Comparison of ENCODE assay signal across 9 mouse cellular contexts in the genomic region with DNA sequence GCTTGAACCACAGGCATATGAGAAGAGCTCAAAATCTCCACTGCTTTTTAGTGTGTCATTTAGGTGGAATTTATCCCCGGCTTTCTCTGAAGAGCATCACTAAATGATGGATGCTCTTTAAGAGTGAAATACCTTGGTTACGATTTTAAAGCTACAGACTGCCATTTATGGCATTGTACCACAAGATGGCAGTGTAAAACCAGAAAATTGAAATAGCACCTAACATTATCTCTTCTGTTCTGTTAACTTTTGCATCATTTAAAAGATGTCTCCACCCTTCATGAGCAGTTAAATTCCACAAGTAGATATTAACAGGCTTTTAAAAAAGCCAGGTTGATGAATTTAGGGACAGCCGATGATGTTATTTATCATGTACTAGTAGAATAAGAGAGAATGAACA.
A peak's percentile ranks its signal among the peaks of the same experiment; 100 is the strongest.
DNase-seq lines count a peak whose midpoint lies in the region; ATAC-seq and TF ChIP-seq lines count a peak whose summit lies in the region.
"Had no signal": no experiment of that assay in that cellular context is flagged by ENCODE, and none has a peak within 500 bp of the region (broad histone marks: within the 10 kb centered on the region; RNA-seq: fewer than 3 reads in every experiment).

No protein-coding gene starts in this region.

- H3K4me2 ChIP-seq in hindbrain, embryonic 14.5 days (replicated peaks): no peak overlapping the region
- H3K4me2 ChIP-seq in hindbrain, embryonic 16.5 days (ENCODE audit: low read length): no peak overlapping the region

- intact Hi-C loops in left cerebral cortex, postnatal 36 days (cut with DNase I): loop anchor here (5.0 kb wide), 1 partner anchor 533 kb away; no protein-coding TSS in a partner anchor

- H3K4me1 ChIP-seq in hindbrain, embryonic 14.5 days (replicated peaks; ENCODE audit: control insufficient read depth, insufficient read depth, low read length): no peaks in the 10 kb centered on the region
- no peaks in the 10 kb centered on the region for H3K4me1 ChIP-seq in hindbrain, embryonic 16.5 days (ENCODE audit: control insufficient read depth, insufficient read depth, low read depth, low read length)
- no peaks in the 10 kb centered on the region for H3K4me1 ChIP-seq in lung, adult 2 months (ENCODE audit: control insufficient read depth, insufficient read depth, low read length)

- H3K27me3 ChIP-seq in hindbrain, embryonic 14.5 days (ENCODE audit: control insufficient read depth, insufficient read depth, low read length): no peaks in the 10 kb centered on the region
- no peaks in the 10 kb centered on the region for H3K27me3 ChIP-seq in hindbrain, embryonic 16.5 days (replicated peaks; ENCODE audit: control insufficient read depth, insufficient read depth, low read length)

- H3K4me3 ChIP-seq in hindbrain, embryonic 14.5 days (replicated peaks; ENCODE audit: low read length): no peak overlapping the region
- H3K4me3 ChIP-seq in hindbrain, embryonic 16.5 days (ENCODE audit: low read length): no peak overlapping the region
- no peak overlapping the region for H3K4me3 ChIP-seq in lung, adult 2 months (replicated peaks; ENCODE audit: extremely low read depth, low read depth, low read length)

- WGBS in hindbrain, embryonic 14.5 days: 65% methylated on average over 3 of the region's 3 CpGs
- WGBS in hindbrain, embryonic 16.5 days: 56% methylated on average over 3 of the region's 3 CpGs
- WGBS in lung, adult 2 months: 60% methylated on average over 3 of the region's 3 CpGs

- H3K9me3 ChIP-seq in hindbrain, embryonic 14.5 days (ENCODE audit: control insufficient read depth, low read length): no peaks in the 10 kb centered on the region
- no peaks in the 10 kb centered on the region for H3K9me3 ChIP-seq in hindbrain, embryonic 16.5 days (ENCODE audit: control insufficient read depth, low read length)

- no peak for TF ChIP-seq POLR2A in lung, adult 2 months (IDR thresholded peaks at IDR 0.05; ENCODE audit: borderline replicate concordance, extremely low read depth, low read depth, low read length)

- TF ChIP-seq CTCF in lung, adult 2 months (IDR thresholded peaks at IDR 0.05; ENCODE audit: insufficient read depth, low read length): no peak

- DNase-seq in hindbrain, embryonic 14.5 days (ENCODE audit: low spot score): peak; percentile 83
- DNase-seq in lung, postnatal 25 days (ENCODE audit: low spot score): peak; percentile 8
- no peak for DNase-seq in lung, adult 2 months
- peak; percentile 41 for DNase-seq in adipocyte (ENCODE audit: low spot score)
- peak; percentile 58 for DNase-seq in retina, postnatal 1 day
- no peak for DNase-seq in ovary, adult 18-20 months (ENCODE audit: low spot score)
- no peak for DNase-seq in left cerebral cortex, postnatal 36 days (ENCODE audit: low spot score in 2 of 2)
- DNase-seq: right cerebral cortex, adult 18-20 months had no signal

- no peak for ATAC-seq in hindbrain, embryonic 14.5 days (ENCODE audit: low FRiP score)
- no peak for ATAC-seq in hindbrain, embryonic 16.5 days

- no peak overlapping the region for H3K9ac ChIP-seq in hindbrain, embryonic 14.5 days
- H3K9ac ChIP-seq in hindbrain, embryonic 16.5 days (ENCODE audit: low read depth, low read length): no peak overlapping the region

- peaks cover 80% of the 10 kb centered on the region for H3K36me3 ChIP-seq in hindbrain, embryonic 14.5 days (replicated peaks; ENCODE audit: control insufficient read depth, insufficient read depth)
- peaks cover 10% of the 10 kb centered on the region for H3K36me3 ChIP-seq in hindbrain, embryonic 16.5 days (ENCODE audit: control insufficient read depth, insufficient read depth, low read length)

- H3K27ac ChIP-seq in hindbrain, embryonic 14.5 days: no peak overlapping the region
- H3K27ac ChIP-seq in hindbrain, embryonic 16.5 days (ENCODE audit: low read depth, low read length): no peak overlapping the region

Comparison
In these comparisons a context has a peak if more than half of its experiments do, and no peak if none do; other contexts are left out.
1. DNase-seq: peak in hindbrain, embryonic 14.5 days (single experiment), lung, postnatal 25 days (single experiment), adipocyte (single experiment) and retina, postnatal 1 day (single experiment); none in lung, adult 2 months (single experiment), ovary, adult 18-20 months (single experiment) and left cerebral cortex, postnatal 36 days (0 of 2).